ENCODE assay signal across 9 mouse cellular contexts in the genomic region with DNA sequence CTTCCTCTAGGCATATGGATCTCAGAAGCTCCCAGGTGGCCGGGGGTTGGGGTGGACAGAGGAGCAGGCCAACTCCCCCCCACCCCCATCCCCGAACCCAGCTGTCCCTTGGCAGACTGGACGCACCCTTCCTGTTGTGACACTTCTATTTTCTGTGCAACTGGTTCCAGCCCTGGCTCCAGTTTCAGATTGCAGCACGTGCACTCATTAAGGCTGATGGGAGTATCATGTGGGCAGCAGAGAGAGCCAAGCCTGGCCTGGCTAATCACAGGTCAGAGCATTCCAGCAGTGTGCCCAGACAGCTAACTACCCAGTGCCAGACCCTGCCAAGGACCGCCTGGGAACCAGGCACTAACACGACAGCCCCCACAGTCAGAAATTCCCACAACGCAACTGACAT. TPM values are rescaled to one million over a fixed set of nuclear protein-coding genes. Genes with fewer than 3 reads are reported as not detected.
DNase-seq lines count a peak whose midpoint lies in the region; TF ChIP-seq lines count a peak whose summit lies in the region.
"Had no signal": no experiment of that assay in that cellular context is flagged by ENCODE, and none has a peak within 500 bp of the region (broad histone marks: within the 10 kb centered on the region; RNA-seq: fewer than 3 reads in every experiment).

No protein-coding gene starts in this region.

- WGBS in lung, adult 2 months = 45% methylated on average over 7 of the region's 7 CpGs
- WGBS in kidney, adult 2 months = 19% methylated on average over 6 of the region's 7 CpGs
- 84% methylated on average over 7 of the region's 7 CpGs for WGBS in midbrain, embryonic 10.5 days

- TF ChIP-seq CTCF in lung, adult 2 months (IDR thresholded peaks at IDR 0.05; ENCODE audit: insufficient read depth, low read length) = no peak
- TF ChIP-seq CTCF in kidney, adult 2 months (conservative IDR thresholded peaks at IDR 0.05; ENCODE audit: insufficient read depth, insufficient read length, low read depth, low read length) = no peak

- peaks cover 9% of the 10 kb centered on the region for H3K4me1 ChIP-seq in lung, adult 2 months (ENCODE audit: control insufficient read depth, insufficient read depth, low read length)
- peaks cover 15% of the 10 kb centered on the region; the same call in 1 of the 2 replicates for H3K4me1 ChIP-seq in kidney, adult 2 months (ENCODE audit: control insufficient read depth, insufficient read depth, low read length)
- H3K4me1 ChIP-seq in midbrain, embryonic 10.5 days = 0 out of 2 replicates have a peak, but pooled peaks cover 2% of the 10 kb centered on the region

- peak overlapping the region; percentile 3; the same call in 1 of the 2 replicates for H3K27ac ChIP-seq in kidney, adult 2 months (ENCODE audit: insufficient read depth, low read depth, low read length)
- no peak overlapping the region for H3K27ac ChIP-seq in midbrain, embryonic 10.5 days (replicated peaks)
- H3K27ac ChIP-seq: liver, embryonic 14.5 days had no signal

- no peaks in the 10 kb centered on the region for H3K27me3 ChIP-seq in kidney, adult 2 months (replicated peaks; ENCODE audit: control insufficient read depth, insufficient read depth, low read length)
- H3K27me3 ChIP-seq in midbrain, embryonic 10.5 days (ENCODE audit: low read depth, poor library complexity, severe bottlenecking) = no peaks in the 10 kb centered on the region

- no peak overlapping the region for H3K4me3 ChIP-seq in lung, adult 2 months (replicated peaks; ENCODE audit: extremely low read depth, low read depth, low read length)
- no peak overlapping the region for H3K4me3 ChIP-seq in kidney, adult 2 months (ENCODE audit: insufficient read depth, low read depth, low read length)
- H3K4me3 ChIP-seq in midbrain, embryonic 10.5 days = no peak overlapping the region

- no peaks in the 10 kb centered on the region for H3K36me3 ChIP-seq in kidney, adult 2 months (ENCODE audit: control insufficient read depth, insufficient read depth, low read length)
- H3K36me3 ChIP-seq in midbrain, embryonic 10.5 days = no peaks in the 10 kb centered on the region

- peak; percentile 54 for DNase-seq in adrenal gland, postnatal 10 days
- DNase-seq in adrenal gland, adult 18-20 months (ENCODE audit: low spot score in 2 of 2) = no peak
- DNase-seq in lung, adult 18-20 months = peak; percentile 68 to 70
- no peak for DNase-seq in lung, adult 2 months
- peak; percentile 86 for DNase-seq in kidney, adult 2 months
- peak; percentile 32 for DNase-seq in ovary, postnatal 36 days (ENCODE audit: low spot score)
- DNase-seq in layer of hippocampus, postnatal 14 days (ENCODE audit: low spot score in 2 of 2) = no peak
- no peak for DNase-seq in midbrain, embryonic 10.5 days (ENCODE audit: low spot score)

- H3K9me3 ChIP-seq in midbrain, embryonic 10.5 days (replicated peaks) = no peaks in the 10 kb centered on the region

- TF ChIP-seq POLR2A in lung, adult 2 months (IDR thresholded peaks at IDR 0.05; ENCODE audit: borderline replicate concordance, extremely low read depth, low read depth, low read length) = no peak
- TF ChIP-seq POLR2A in kidney, adult 2 months (IDR thresholded peaks at IDR 0.05; ENCODE audit: low read depth, low read length) = no peak

RNA-seq across cellular contexts. Expression of gene Pacsin2, which starts 7.1 kb away (rescaled TPM):
- 10 to 100 TPM; 69.9 to 76.3 TPM for total RNA-seq in adrenal gland, postnatal 10 days (2021)
- total RNA-seq in adrenal gland, adult 18-20 months (2021) = 10 to 100 TPM; 88.9 to 94.8 TPM
- 61.4 and 85.2 TPM in 2 replicates for polyA plus RNA-seq in lung, adult 2 months (2012; rRNA removed)
- 116 and 126 TPM in 2 replicates for polyA plus RNA-seq in kidney, adult 2 months (2012; rRNA removed)
- 10 to 100 TPM; 50.2 to 55.7 TPM for total RNA-seq in layer of hippocampus, postnatal 14 days (2021)
- polyA plus RNA-seq in midbrain, embryonic 10.5 days (2016; fragmentation: Nextera tagmentation; extraction: Ambion mirVana) = 55.6 TPM in 2 replicates

RNA-seq across cellular contexts. Expression of gene Ttll1, which starts 39.2 kb away (rescaled TPM):
- 1 to 10 TPM; 7.0 to 9.5 TPM for total RNA-seq in adrenal gland, postnatal 10 days (2021)
- 1 to 10 TPM; 6.9 to 8.8 TPM for total RNA-seq in adrenal gland, adult 18-20 months (2021)
- polyA plus RNA-seq in lung, adult 2 months (2012; rRNA removed) = 9.0 and 12.6 TPM in 2 replicates
- 10.3 and 11.1 TPM in 2 replicates for polyA plus RNA-seq in kidney, adult 2 months (2012; rRNA removed)
- 10 to 100 TPM; 37.8 to 39.2 TPM for total RNA-seq in layer of hippocampus, postnatal 14 days (2021)
- polyA plus RNA-seq in midbrain, embryonic 10.5 days (2016; fragmentation: Nextera tagmentation; extraction: Ambion mirVana) = 34.3 and 42.6 TPM in 2 replicates

RNA-seq across cellular contexts. Expression of gene Bik, which starts 55.2 kb away (rescaled TPM):
- 10 to 100 TPM; 10.4 to 12.1 TPM for total RNA-seq in adrenal gland, postnatal 10 days (2021)
- total RNA-seq in adrenal gland, adult 18-20 months (2021) = 1 to 10 TPM; 3.9 to 4.8 TPM
- 21.8 and 25.1 TPM in 2 replicates for polyA plus RNA-seq in lung, adult 2 months (2012; rRNA removed)
- 18.9 and 20.8 TPM in 2 replicates for polyA plus RNA-seq in kidney, adult 2 months (2012; rRNA removed)
- under 1 TPM in 1 of 2 experiments, not detected in 1; 0.37 TPM for total RNA-seq in layer of hippocampus, postnatal 14 days (2021)
- polyA plus RNA-seq in midbrain, embryonic 10.5 days (2016; fragmentation: Nextera tagmentation; extraction: Ambion mirVana) = 2.9 and 3.1 TPM in 2 replicates

Comparison
In these comparisons a context has a peak if more than half of its experiments do, and no peak if none do; other contexts are left out.
1. DNase-seq: peak in adrenal gland, postnatal 10 days (single experiment), lung, adult 18-20 months (2 of 2), kidney, adult 2 months (single experiment) and ovary, postnatal 36 days (single experiment); none in adrenal gland, adult 18-20 months (0 of 2), lung, adult 2 months (single experiment), layer of hippocampus, postnatal 14 days (0 of 2) and midbrain, embryonic 10.5 days (single experiment).